Mouse (Mus musculus) inflammation-experienced regulatory T-cells, adult 6 months (primary cell): ENCODE data around the gene Klf4. TPM values are rescaled to one million over a fixed set of nuclear protein-coding genes. Genes with fewer than 3 reads are reported as not detected.

Source experiments
- ATAC-seq: one replicate; pipeline ENCODE4 v1.8.0; 2017
- polyA plus RNA-seq, 3 experiments: library from polyadenylated mRNA; unstranded; fragments of 100-300 nt; shearing (Covaris generic); gene quantifications; one replicate each; pipeline ENCODE4 v1.2.1; 2017

Gene Klf4
- polyA plus RNA-seq: 1 to 10 TPM in 2 of 3 experiments, under 1 TPM in 1; 0.35 to 2.2 (median 1.5) TPM

- ATAC-seq: peak; percentile 76
Observed at GRCm38 (mm10) chr4:55532407-55533195, at the start of gene Klf4. Gene Klf4, minus strand, starts transcription at chr4:55532466.

GRCm38 (mm10) chr4:55571432-55571831 lies 39.2 kb upstream of the Klf4 start:
- ATAC-seq: no peak

- ATAC-seq: no peak
Observed at GRCm38 (mm10) chr4:55567986-55568385, 35.7 kb upstream of the Klf4 start.

GRCm38 (mm10) chr4:55567575-55567974 lies 35.3 kb upstream of the Klf4 start:
- no peak for ATAC-seq

DNA sequence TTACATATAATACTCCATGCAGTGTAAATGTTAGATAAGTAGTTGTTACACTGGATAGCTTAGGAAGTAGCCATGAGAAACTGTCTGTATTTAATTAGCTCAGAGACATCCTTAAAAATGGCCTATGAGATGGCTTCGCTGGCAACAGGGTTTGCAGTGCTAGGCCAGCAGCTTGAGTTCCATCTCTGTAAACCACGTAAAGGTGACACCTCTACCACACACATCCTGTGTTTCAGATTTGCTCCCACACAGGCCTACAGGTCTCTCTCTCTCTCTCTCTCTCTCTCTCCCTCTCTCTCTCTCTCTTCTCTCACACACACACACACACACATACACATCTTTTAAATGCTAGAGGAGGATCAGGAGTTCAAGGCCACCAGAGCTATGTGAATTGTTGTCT lies 32.1 kb upstream of the Klf4 start:
- peak; percentile 41 for ATAC-seq

GRCm38 (mm10) chr4:55563050-55563449 lies 30.8 kb upstream of the Klf4 start:
- ATAC-seq: no peak

DNA sequence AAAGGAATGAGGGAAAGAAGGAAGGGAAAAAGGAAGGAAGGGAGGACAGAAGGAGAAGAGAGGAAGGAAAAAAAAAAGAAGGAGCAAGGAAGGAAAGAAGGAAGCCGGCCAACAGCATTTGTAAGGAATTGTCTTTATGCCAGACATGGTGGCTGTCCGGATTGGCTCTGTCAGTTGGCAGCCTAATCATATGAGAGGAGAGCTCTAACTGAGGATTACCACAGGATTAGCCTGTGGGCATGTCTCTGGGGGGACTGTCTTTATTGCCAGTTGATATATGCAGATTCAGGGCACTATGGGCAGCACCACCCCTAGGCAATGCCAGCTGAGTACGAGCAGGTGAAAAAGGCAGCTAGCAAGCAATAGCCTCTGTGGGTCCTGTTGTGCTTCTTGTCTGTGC lies 29.8 kb upstream of the Klf4 start:
- no peak for ATAC-seq

GRCm38 (mm10) chr4:55546869-55547268 lies 14.6 kb upstream of the Klf4 start:
- ATAC-seq: no peak

DNA sequence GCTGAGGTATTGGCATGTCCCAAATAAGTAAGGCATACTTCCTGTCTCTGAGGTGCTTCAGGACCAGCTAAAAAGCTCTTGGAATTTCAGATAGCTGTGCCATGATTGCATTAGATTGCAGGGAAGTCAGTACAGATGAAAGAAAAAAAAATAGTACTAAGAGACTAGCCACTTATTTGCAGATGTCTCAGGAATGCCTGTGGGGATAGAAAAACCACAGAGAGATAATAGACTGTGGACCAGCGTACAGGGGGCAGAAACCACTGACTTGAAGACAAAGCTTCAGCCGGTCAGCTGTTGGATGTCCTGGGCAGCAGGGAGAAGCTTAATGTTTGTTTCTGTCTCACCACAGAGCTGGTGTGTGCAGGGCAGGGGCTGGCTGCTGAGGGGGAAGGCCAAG lies 10.5 kb upstream of the Klf4 start:
- ATAC-seq: no peak

DNA sequence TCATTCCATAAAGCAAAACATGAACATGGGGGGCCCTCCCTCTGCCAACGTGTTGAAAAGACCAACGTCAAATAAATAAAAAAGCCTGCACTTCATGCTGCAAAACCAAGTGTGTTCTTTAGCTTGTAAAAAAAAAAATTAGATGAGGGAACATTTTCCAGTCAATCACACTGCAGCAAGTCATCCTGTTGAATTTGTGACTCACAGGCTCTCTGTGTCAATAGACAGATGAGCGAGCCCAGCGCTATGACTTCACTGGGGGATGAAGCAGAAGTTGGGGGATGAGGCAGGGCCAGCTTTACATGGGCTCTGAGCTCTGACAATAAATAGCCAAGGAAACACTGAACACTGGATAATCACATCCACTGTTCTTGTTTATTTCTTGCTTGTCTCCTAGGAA lies 9.4 kb upstream of the Klf4 start:
- ATAC-seq: no peak

- ATAC-seq: no peak
Observed at GRCm38 (mm10) chr4:55541221-55541620, 9.0 kb upstream of the Klf4 start.

DNA sequence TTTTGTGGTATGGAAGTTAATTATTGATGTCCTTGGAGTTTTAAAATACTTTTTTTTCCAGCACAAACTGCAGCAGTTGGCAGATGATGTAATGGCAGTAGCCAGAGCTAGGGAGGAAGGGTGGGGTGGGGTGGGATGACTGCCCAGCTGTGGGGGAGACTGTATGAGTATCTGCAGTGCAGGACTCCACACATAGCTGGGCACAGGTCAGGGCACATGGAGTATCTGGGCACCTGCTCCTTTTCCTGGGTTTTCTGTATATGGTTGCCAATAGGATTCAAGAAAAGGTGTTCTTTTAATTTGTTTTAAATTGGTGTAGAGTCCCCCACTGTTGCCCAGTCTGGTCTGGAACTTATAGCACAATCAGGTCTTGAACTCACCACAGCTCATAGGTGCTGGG lies 2.7 kb upstream of the Klf4 start:
- no peak for ATAC-seq

DNA sequence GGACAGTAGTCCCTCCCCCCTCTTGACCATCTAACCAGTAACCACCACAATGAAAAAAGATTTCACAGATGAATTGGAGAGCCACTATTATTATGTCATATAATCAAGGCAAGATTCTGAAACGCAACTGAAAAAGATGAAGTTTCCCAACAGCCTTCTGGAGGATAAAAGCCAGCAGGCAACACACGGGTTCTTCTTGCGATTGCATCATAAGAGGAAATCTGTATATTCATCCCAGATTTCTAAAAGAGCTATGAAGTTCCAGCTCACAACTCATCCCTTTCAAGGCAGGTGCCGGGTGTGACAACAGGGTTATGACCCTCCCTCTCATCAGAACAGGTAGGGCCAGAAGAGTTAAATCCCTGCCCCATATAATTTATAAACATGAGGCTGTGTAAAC lies 2.2 kb upstream of the Klf4 start:
- no peak for ATAC-seq

DNA sequence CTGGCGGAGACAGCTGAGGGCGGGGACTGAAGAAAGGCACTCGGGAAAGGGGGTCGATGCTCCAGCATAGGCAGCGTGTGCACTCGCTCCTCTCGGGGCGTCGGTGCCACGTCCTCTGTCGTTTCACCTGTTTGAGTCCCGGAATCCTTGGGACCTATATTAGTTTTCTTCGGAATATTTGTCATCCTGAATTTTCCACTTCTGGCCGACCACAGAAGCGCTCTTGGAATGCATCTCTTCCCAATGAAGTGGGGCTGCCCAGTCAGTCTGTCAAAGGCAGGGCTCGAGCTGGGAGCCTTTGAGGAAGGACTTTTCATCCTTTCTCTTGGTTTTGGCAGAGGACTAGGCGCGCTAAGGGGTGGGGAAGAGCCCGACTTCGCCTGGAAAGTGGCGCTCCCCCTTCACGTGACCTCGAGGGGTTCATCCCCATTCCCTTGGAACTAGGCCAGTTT lies 1.6 kb upstream of the Klf4 start:
- ATAC-seq: no peak

GRCm38 (mm10) chr4:55533196-55533802 lies 1.0 kb upstream of the Klf4 start:
- no peak for ATAC-seq

DNA sequence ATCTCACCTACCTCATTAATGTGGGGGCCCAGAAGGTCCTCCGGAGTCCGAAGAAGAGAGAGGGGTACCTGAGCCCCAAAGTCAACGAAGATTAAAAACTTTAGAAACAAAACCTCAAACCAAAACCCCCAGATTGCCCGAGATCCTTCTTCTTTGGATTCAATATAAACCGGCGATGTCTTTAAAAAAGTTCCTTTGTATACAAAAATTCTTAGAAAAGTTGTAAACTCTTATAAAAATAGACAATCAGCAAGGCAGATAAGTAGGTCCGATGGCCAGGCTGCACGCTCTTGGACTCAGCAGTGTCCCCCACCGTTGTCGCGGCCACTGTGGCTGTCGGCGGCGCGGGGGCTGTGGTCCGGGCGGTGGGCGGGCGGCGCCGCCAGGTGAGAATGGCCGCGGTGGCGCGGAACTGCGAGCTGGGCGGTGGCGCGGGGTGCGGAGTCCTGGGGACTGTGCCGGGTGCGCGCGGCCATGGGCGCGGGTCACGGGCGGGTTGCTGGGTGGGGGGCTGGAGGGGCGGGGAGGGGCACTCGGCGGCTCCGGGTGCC lies 335 bp downstream of the Klf4 start:
- no peak for ATAC-seq

- ATAC-seq: no peak
Observed at GRCm38 (mm10) chr4:55531096-55531855, 990 bp downstream of the Klf4 start.

GRCm38 (mm10) chr4:55530731-55531095 lies 1.6 kb downstream of the Klf4 start:
- ATAC-seq: no peak

GRCm38 (mm10) chr4:55530236-55530635 lies 2.0 kb downstream of the Klf4 start:
- no peak for ATAC-seq

GRCm38 (mm10) chr4:55528404-55528803 lies 3.9 kb downstream of the Klf4 start:
- no peak for ATAC-seq

DNA sequence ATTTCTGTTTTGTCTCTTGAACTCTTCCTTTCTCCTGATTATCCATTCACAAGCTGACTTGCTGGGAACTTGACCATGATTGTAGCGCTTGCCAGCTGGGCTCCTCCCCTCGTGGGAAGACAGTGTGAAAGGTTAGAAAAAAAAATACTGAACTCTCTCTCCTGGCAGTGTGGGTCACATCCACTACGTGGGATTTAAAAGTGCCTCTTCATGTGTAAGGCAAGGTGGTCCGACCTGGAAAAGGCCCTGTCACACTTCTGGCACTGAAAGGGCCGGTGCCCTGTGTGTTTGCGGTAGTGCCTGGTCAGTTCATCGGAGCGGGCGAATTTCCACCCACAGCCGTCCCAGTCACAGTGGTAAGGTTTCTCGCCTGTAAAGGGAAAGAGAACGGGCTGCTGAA lies 4.3 kb downstream of the Klf4 start:
- no peak for ATAC-seq

DNA sequence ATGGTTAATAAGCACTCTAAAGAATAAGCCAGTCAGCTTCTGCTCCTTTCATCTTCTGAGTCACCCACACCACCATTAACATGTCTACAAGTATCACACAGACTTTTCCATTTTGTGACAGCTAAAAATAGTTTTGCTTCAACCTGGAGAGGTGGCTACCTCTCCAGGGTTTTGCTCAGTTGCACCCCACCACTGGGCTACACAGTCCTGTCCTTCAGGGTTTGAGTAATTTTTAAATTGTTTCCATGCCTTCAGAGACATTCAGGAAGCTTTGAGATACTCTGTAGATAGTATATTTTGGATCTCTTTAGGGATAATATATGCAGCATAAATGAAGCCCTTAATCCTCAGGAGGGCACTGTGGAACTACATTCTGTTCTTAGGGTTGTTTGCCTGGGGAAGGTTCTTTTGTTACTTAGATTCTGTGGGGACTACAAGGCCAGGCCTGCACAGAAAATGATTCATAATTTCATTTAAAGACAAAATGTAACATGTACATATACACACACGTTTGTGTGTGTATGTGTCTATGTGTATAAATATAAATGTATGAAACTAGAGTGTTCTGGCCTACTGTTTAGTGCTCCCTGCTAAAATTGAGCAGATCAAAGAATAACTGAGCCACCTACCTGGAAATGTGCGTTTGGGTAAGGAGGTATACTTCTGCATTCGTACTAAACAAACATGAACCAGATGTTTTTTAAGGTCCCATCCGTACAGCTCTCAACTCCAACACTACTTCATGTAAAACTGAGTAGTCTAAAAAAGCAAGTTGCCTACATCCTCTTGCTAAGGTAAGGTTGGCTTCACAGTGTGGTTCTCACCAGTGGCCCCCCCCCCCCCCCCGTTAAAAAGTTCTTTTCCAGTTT lies 5.8 kb downstream of the Klf4 start:
- no peak for ATAC-seq
